Mouse (Mus musculus) limb, embryonic 14.5 days (tissue): ENCODE results near the gene Cdc7. TPM values are rescaled to one million over a fixed set of nuclear protein-coding genes. Genes with fewer than 3 reads are reported as not detected.
A peak's percentile ranks its signal among the peaks of the same experiment; 100 is the strongest.

Source experiments
- ATAC-seq: fragments of 200-750 bp; cut with Nextera tagmentation; 2 replicates; pipeline ENCODE4 v1.8.0; 2017; ENCODE audit warnings: low read depth, moderate number of reproducible peaks, moderate TSS enrichment; ENCODE audit not compliant: low FRiP score
- DNase-seq: peaks from one replicate; pipeline ENCODE4 v3.0.0-alpha.2; 2015; ENCODE audit warnings: low spot score
- H3K27ac ChIP-seq: fragments of 300-500 bp; sonication (generic); replicated peaks from 2 replicates; pipeline ENCODE4 v1.5.1; 2014; ENCODE audit warnings: low read depth, mild to moderate bottlenecking, low read length, moderate library complexity, mixed read lengths
- H3K27me3 ChIP-seq: fragments of 300-500 bp; sonication (generic); 2 replicates; pipeline ENCODE4 v1.6.1; 2014; ENCODE audit warnings: low read length, mixed read lengths; ENCODE audit not compliant: control insufficient read depth, insufficient read depth
- H3K36me3 ChIP-seq: fragments of 300-500 bp; sonication (generic); 2 replicates; pipeline ENCODE4 v1.6.1; 2014; ENCODE audit warnings: mild to moderate bottlenecking, low read length, moderate library complexity, mixed read lengths; ENCODE audit not compliant: control insufficient read depth, insufficient read depth
- H3K4me1 ChIP-seq: fragments of 300-500 bp; sonication (generic); 2 replicates; pipeline ENCODE4 v1.6.1; 2014; ENCODE audit warnings: antibody characterized with exemption, low read length, mixed read lengths; ENCODE audit not compliant: control insufficient read depth, insufficient read depth
- H3K4me2 ChIP-seq: fragments of 300-500 bp; sonication (generic); replicated peaks from 2 replicates; pipeline ENCODE4 v1.6.1; 2014; ENCODE audit warnings: low read depth, mild to moderate bottlenecking, low read length, moderate library complexity; ENCODE audit not compliant: severe bottlenecking
- H3K4me3 ChIP-seq: fragments of 300-500 bp; sonication (generic); replicated peaks from 2 replicates; pipeline ENCODE4 v1.5.1; 2014; ENCODE audit warnings: low read length
- H3K9ac ChIP-seq: fragments of 300-500 bp; sonication (generic); 2 replicates; pipeline ENCODE4 v1.6.1; 2014; ENCODE audit warnings: mild to moderate bottlenecking, low read depth, low read length, moderate library complexity; ENCODE audit not compliant: severe bottlenecking
- H3K9me3 ChIP-seq: fragments of 300-500 bp; sonication (generic); 2 replicates; pipeline ENCODE4 v1.6.1; 2016; ENCODE audit warnings: low read length; ENCODE audit not compliant: control insufficient read depth
- POLR2A ChIP-seq: fragments of 200-500 bp; IDR thresholded peaks from 2 replicates; pipeline ENCODE4 v1.8.0; 2012; ENCODE audit warnings: inconsistent platforms, mild to moderate bottlenecking, moderate library complexity, borderline replicate concordance; ENCODE audit not compliant: insufficient read depth, insufficient read length; ENCODE audit errors: extremely low read depth
- WGBS: fragments of 180-500 bp; shearing (Covaris S2); extraction: QIAGEN DNeasy Blood & Tissue Kit; methylation state at CpG from one replicate; pipeline ENCODE4 v1.1.7; 2014; 5-methylcytosine and 5-hydroxymethylcytosine counted together
- polyA plus RNA-seq, 2 experiments: library from polyadenylated mRNA; depleted of rRNA in 1 of 2; stranded (reverse) in 1 of 2; unstranded in 1 of 2; fragments of >200 nt; fragmentation: Nextera tagmentation in 1 of 2; extraction: Ambion mirVana in 1 of 2; gene quantifications; 2 replicates each; pipeline versions ENCODE4 v1.2.1 to v1.2.3; 2012 to 2014

Cdc7 gene
- polyA plus RNA-seq, 2 experiments, result 39.8 to 65.8 TPM

DNA sequence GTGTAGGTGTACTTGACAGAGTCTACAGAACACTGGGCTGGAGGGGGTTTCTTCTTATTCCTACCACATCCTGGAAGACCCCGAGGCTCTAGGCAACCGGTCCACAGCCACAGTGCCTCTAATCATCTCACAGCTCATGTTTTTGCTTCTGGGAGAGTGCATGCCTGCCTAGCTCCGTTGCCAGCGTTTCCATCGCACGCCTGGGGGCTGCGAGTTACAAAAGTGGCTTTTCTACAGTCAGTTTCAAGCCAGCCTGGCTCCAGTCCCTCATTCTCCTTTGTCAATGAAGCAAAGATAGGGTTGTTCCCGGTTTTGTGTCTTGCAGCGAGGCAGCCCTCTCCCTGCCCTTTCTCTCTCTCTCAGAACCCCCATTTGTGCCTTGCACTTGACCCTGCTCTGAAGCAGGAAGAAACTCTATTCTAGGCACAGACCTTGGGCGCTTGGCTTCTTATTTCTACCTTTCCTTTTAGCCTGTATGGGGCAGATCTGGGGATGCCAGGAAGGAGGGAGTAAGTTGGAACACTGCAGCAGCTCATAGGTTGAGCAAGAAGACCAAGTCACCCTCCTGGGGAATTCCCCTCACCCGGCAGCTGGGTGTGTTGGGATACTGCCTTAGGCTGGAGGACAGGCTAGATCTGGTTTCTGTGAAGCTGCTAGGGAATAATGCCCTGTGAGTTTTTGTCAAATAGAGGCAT is 37.4 kb downstream of the Cdc7 start:
- no peak for DNase-seq
- no peak for TF ChIP-seq POLR2A

DNA sequence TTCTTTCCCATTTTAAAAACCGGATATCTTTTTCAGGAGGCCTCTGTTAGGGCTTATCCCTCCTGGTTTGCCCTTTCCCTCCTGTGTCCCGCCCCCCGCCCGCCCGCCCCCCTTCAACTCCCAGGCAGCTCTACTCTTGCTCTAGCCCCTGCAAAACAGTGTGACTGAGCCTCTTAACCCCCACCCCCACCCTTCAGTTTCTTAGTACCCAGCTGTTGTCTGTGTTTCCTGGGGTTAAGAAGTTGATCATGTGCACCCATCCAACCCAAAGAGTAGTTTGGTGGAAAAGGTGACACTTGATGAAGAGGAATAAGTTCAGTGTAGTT is 37.9 kb downstream of the Cdc7 start:
- peak; percentile 37; the same call in 1 of the 2 replicates for ATAC-seq
- DNase-seq, result no peak
- H3K9me3 ChIP-seq, result no peaks in the 10 kb centered on the region
- TF ChIP-seq POLR2A, result no peak
- no peak overlapping the region for H3K9ac ChIP-seq
- no peak overlapping the region for H3K4me2 ChIP-seq
- H3K36me3 ChIP-seq, result no peaks in the 10 kb centered on the region
- 40% methylated on average over 5 of the region's 5 CpGs for WGBS
- no peak overlapping the region for H3K27ac ChIP-seq
- H3K4me3 ChIP-seq, result no peak overlapping the region
- H3K4me1 ChIP-seq, result peaks cover 8% of the 10 kb centered on the region
- no peaks in the 10 kb centered on the region for H3K27me3 ChIP-seq

More for the DNA sequence above, 37.4 kb downstream of the Cdc7 start:
- Histone ChIP-seq H3K4me2 (no peak overlapping the region), H3K4me1 (peaks cover 9% of the 10 kb centered on the region), H3K36me3 (no peaks in the 10 kb centered on the region), H3K9me3 (no peaks in the 10 kb centered on the region), H3K4me3 (no peak overlapping the region), H3K9ac (no peak overlapping the region), H3K27me3 (no peaks in the 10 kb centered on the region), H3K27ac (peak overlapping the region; percentile 26; the same call in 1 of the 2 replicates)
- WGBS, result 45% methylated on average over 11 of the region's 11 CpGs
- peak; percentile 37; the same call in 1 of the 2 replicates for ATAC-seq

DNA sequence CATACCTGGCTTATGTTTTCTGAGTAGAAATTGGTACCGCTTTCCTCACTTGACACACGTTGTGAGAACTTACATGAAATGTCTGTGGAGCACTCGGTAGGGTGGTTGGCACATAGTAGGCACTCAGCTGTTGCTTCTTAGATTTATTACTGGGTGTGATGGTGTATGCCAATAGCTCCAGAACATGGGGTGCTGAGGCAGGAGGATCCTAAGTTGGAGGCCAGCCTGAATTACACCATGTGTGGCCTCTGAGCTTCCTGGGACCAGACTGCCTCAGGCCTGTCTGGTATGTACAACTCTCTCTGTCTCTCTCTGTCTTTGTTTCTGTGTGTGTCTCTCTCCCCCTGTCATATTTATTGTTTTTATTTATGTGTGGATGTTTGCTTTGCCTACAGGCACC is 45.6 kb downstream of the Cdc7 start:
- ATAC-seq (no peak), DNase-seq (no peak)
- H3K4me1 ChIP-seq, result peaks cover 9% of the 10 kb centered on the region
- WGBS, result 97% methylated on average over 3 of the region's 3 CpGs
- H3K9me3 ChIP-seq, result no peaks in the 10 kb centered on the region
- H3K27ac ChIP-seq, result no peak overlapping the region
- no peak overlapping the region for H3K4me3 ChIP-seq
- H3K4me2 ChIP-seq, result no peak overlapping the region
- no peak overlapping the region for H3K9ac ChIP-seq
- no peaks in the 10 kb centered on the region for H3K36me3 ChIP-seq
- TF ChIP-seq POLR2A, result no peak
- no peaks in the 10 kb centered on the region for H3K27me3 ChIP-seq

DNA sequence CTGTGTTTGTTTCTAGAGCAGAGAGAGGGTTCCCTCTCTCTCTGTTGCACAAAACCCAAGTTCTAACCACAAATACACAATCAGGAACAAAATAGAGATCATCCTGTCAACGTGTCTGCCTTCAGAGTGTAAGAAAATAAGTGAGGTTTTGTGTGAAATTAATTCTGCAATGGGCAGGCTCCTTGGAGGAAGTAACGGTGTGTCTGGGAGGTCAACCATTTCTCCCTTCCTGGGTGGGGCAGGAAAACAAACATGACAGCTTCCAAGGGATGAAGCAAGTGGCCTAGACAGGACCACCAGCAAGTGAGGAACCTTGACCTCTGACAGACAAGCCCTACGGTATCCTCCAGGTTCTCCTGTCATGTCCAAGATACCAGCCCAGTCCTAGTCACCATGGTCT is 46.2 kb downstream of the Cdc7 start:
- no peak for TF ChIP-seq POLR2A
- WGBS, result 80% methylated on average over 3 of the region's 3 CpGs
- Histone ChIP-seq H3K27me3 (no peaks in the 10 kb centered on the region), H3K4me2 (no peak overlapping the region), H3K9me3 (no peaks in the 10 kb centered on the region), H3K27ac (no peak overlapping the region), H3K36me3 (no peaks in the 10 kb centered on the region), H3K4me1 (peaks cover 15% of the 10 kb centered on the region), H3K9ac (no peak overlapping the region), H3K4me3 (no peak overlapping the region)
- DNase-seq, result no peak
- ATAC-seq, result no peak

DNA sequence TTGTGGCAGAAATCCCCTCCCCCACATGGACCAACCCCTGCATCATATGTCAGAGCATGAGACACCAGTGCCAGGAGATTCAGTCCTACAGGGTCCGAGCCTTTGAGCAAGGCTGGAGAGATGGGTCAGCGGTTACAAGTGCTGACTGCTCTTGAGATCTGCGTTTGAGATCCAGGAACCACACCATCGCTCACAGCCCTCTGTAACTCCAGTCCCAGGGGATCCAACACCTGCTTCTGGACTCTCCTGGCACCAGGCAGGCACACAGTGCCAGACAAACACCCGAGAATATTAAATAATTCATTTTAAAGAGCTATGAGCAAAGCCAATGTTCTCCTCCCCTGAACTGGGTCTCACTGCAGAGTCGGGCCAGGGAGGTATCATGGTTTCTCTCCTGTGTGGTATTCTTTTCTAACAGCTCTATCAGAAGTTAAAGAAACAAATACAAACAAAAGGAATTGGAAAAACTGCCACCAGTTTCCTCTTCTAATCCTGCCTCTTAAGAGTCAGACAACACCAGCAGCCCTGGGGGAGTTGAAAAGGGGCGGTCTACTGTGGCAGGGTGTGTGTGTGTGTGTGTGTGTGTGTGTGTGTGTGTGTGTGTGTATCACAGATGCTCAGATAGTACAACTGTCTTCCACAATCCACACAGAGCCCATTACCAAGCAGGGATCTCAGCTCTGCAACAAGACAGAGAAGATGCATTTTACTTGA is 47.4 kb downstream of the Cdc7 start:
- 44% methylated on average over 7 of the region's 7 CpGs for WGBS
- ATAC-seq (no peak), DNase-seq (no peak)
- Histone ChIP-seq H3K4me3 (no peak overlapping the region), H3K27ac (no peak overlapping the region), H3K4me2 (no peak overlapping the region), H3K4me1 (peaks cover 21% of the 10 kb centered on the region), H3K9ac (no peak overlapping the region), H3K9me3 (no peaks in the 10 kb centered on the region), H3K27me3 (no peaks in the 10 kb centered on the region), H3K36me3 (no peaks in the 10 kb centered on the region)
- TF ChIP-seq POLR2A, result no peak
